Mouse (Mus musculus): ENCODE measurements at regions not wholly inside any gene's neighbourhood (a gene's known extent, or its start where the extent isn't known, plus 50 kb on each side); places are given as distances from the start of the nearest gene placed in this dataset.

DNA sequence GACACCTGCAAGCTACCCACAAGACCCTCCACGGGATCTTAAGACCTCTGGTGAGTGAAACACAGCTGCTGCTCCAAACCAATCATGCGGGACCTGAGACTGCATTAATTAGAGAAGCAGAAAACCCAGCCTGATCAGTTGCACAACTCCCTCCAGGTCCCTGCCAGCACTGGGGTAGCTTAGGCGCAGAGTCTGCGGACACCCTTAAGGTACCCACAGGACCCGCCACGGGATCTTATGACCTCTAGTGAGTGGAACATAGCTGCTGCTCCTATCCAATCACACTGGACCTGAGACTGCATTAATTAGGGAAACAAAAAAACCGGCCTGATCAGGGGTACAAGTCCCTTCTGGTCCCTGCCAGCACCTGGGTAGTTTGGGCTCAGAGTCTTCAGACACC is 454.3 kb upstream of the Slit2 start:
- DNase-seq = no peak

DNA sequence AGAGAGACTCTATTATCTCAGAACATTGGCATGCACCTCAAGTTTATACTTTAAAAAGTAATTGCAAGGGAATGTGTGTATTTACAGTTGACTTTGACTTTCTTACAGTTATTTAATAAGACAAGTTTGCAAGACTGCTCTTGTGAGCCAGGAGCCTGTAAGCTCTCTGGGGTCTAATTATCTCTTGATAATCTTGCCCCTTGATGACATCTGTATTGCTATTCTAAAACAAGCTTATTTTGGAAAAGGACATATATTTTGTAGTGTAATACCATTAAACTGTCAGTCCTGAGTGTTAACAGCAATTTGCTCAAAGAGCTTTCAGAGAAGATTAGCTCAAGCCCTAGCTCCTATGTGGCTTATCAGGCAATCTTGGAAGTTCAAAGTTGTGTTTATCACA is 445.4 kb upstream of the Slit2 start:
- no peak for DNase-seq

DNA sequence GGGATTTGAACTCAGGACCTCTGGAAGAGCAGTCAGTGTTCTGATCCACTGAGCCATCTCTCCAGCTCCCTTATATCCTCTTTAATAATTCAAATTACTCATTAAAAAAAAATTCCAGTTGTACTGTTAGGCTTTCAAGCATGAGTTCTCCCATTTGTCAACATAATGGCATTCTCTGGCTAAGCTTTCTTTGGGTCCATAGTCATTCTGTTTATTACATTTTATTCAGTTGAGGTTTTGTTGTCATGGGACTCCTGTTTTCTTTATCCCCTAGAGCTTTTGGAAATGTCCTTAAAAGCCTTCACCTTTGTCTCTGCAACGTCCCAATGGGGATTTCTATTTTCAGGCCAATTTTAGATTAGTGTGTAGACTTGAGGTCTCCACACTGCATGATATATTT is 440.7 kb upstream of the Slit2 start:
- no peak for DNase-seq

DNA sequence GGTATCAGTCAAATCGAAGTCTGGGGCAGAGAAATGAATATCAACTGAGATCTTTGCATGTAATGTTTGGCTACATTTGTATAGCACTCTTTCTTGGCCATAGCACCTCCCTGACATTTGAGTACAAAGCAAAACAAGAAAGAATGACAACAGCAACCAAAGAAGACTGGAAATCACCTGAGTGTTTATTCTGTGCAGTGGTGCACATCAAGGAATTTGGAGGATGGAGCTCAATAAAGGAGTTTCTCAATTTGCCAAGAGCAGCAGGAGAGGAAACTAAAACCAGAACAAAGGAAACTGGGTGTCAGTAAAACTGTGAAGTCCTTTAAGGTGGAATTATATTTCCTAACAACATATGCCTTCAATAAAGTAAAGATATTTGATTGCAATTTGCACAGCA is 426.2 kb upstream of the Slit2 start:
- no peak for DNase-seq

DNA sequence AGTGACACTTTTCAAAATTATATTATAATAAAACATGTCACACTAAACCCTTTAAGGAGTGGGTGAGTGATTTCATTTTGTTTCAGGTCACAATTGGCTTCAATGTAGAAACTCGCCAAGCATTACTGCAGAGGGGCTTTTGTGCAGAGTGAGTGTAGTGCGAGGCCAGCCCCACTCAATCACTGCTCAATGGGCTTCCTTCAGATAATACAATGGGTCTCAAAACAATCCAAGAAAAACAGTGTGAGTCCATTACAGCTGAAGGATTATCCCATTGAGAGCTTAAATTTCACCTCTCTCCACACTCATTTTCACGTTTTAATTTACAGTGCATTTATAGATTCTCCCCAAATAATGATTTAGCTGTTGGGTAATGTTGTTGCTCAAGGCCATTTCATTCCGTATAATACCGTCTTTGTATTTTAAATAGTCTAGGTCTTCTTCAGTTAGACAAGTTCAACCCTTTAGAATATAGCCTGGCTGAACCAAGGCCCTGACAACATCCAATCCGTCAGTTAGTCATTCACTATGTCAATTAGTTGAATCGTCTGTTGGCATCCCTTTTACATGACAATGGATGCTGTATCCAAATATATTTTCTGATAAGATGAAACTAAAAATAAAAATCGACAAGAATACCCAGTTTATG is 425.7 kb upstream of the Slit2 start:
- no peak for DNase-seq

Data from lung, adult 18-20 months (tissue).